Mouse (Mus musculus) midbrain, embryonic 14.5 days (tissue): Measurements from ENCODE around the gene Btf3. TPM values are rescaled to one million over a fixed set of nuclear protein-coding genes. Genes with fewer than 3 reads are reported as not detected.

Experiments
- ATAC-seq: fragments of 200-750 bp; cut with Nextera tagmentation; 2 replicates; pipeline ENCODE4 v1.8.0; 2017; ENCODE audit warnings: moderate number of reproducible peaks, moderate library complexity; ENCODE audit not compliant: low FRiP score, low TSS enrichment
- DNase-seq: peaks from one replicate; pipeline ENCODE4 v3.0.0-alpha.2; 2015
- H3K27ac ChIP-seq: fragments of 300-500 bp; sonication (generic); replicated peaks from 2 replicates; pipeline ENCODE4 v1.5.1; 2014; ENCODE audit warnings: mild to moderate bottlenecking, low read depth, low read length, moderate library complexity
- H3K27me3 ChIP-seq: fragments of 300-500 bp; sonication (generic); 2 replicates; pipeline ENCODE4 v1.6.1; 2014; ENCODE audit warnings: low read length, control low read depth, mixed read lengths; ENCODE audit not compliant: control insufficient read depth, insufficient read depth
- H3K36me3 ChIP-seq: fragments of 300-500 bp; sonication (generic); 2 replicates; pipeline ENCODE4 v1.6.1; 2014; ENCODE audit warnings: low read length, control low read depth; ENCODE audit not compliant: control insufficient read depth, insufficient read depth
- H3K4me1 ChIP-seq: fragments of 300-500 bp; sonication (generic); 2 replicates; pipeline ENCODE4 v1.6.1; 2014; ENCODE audit warnings: mild to moderate bottlenecking, antibody characterized with exemption, low read length, control low read depth; ENCODE audit not compliant: control insufficient read depth, insufficient read depth
- H3K4me2 ChIP-seq: fragments of 300-500 bp; sonication (generic); 2 replicates; pipeline ENCODE4 v1.6.1; 2014; ENCODE audit warnings: mild to moderate bottlenecking, low read length, moderate library complexity
- H3K4me3 ChIP-seq: fragments of 300-500 bp; sonication (generic); replicated peaks from 2 replicates; pipeline ENCODE4 v1.5.1; 2014; ENCODE audit warnings: low read depth, low read length
- H3K9ac ChIP-seq: fragments of 300-500 bp; sonication (generic); replicated peaks from 2 replicates; pipeline ENCODE4 v1.6.1; 2014; ENCODE audit warnings: mild to moderate bottlenecking, low read length, moderate library complexity
- H3K9me3 ChIP-seq: fragments of 300-500 bp; sonication (generic); 2 replicates; pipeline ENCODE4 v1.6.1; 2016; ENCODE audit warnings: low read length, control low read depth, mixed read lengths; ENCODE audit not compliant: control insufficient read depth
- WGBS: fragments of 180-500 bp; shearing (Covaris S2); extraction: QIAGEN DNeasy Blood & Tissue Kit; methylation state at CpG from one replicate; pipeline ENCODE4 v1.1.7; 2014; 5-methylcytosine and 5-hydroxymethylcytosine counted together
- polyA plus RNA-seq: library from polyadenylated mRNA; unstranded; fragments of >200 nt; fragmentation: Nextera tagmentation; extraction: Ambion mirVana; gene quantifications from 2 replicates; pipeline ENCODE4 v1.2.1, GENCODE M21; 2014

Gene Btf3
- polyA plus RNA-seq, 1 experiment from 2014 or later, result 568 TPM

GRCm38 (mm10) chr13:98316140-98316479, 696 bp downstream of the Btf3 start:
- DNase-seq (no peak), ATAC-seq (no peak; the same call in 1 of the 2 replicates)
- Histone ChIP-seq H3K27me3 (no peaks in the 10 kb centered on the region), H3K4me1 (peaks cover 13% of the 10 kb centered on the region), H3K9ac (peak overlapping the region; percentile 94), H3K27ac (peak overlapping the region; percentile 90), H3K4me2 (peak overlapping the region; percentile 77), H3K9me3 (no peaks in the 10 kb centered on the region), H3K36me3 (peaks cover 30% of the 10 kb centered on the region), H3K4me3 (peak overlapping the region; percentile 100)
- 1% methylated on average over 17 of the region's 17 CpGs for WGBS

- Histone ChIP-seq H3K4me2 (peak overlapping the region; percentile 77), H3K4me3 (peak overlapping the region; percentile 100), H3K9me3 (no peaks in the 10 kb centered on the region), H3K9ac (no peak overlapping the region), H3K4me1 (peaks cover 13% of the 10 kb centered on the region), H3K27ac (no peak overlapping the region), H3K36me3 (peaks cover 40% of the 10 kb centered on the region), H3K27me3 (no peaks in the 10 kb centered on the region)
- ATAC-seq (no peak), DNase-seq (no peak)
- 85% methylated on average over 4 of the region's 4 CpGs for WGBS
These were observed 1.7 kb downstream of the Btf3 start for GRCm38 (mm10) chr13:98315124-98315523.

GRCm38 (mm10) chr13:98313631-98314030, 3.2 kb downstream of the Btf3 start:
- Histone ChIP-seq H3K27me3 (no peaks in the 10 kb centered on the region), H3K36me3 (peaks cover 53% of the 10 kb centered on the region), H3K9ac (no peak overlapping the region), H3K4me1 (peaks cover 13% of the 10 kb centered on the region), H3K4me3 (no peak overlapping the region), H3K27ac (no peak overlapping the region), H3K9me3 (no peaks in the 10 kb centered on the region), H3K4me2 (no peak overlapping the region)
- DNase-seq (no peak), ATAC-seq (no peak)
- WGBS, result 87% methylated on average over 7 of the region's 7 CpGs

- WGBS, result 98% methylated on average over 5 of the region's 5 CpGs
- H3K36me3 ChIP-seq, result peaks cover 64% of the 10 kb centered on the region
These were observed 5.2 kb downstream of the Btf3 start for GRCm38 (mm10) chr13:98311597-98311996.

GRCm38 (mm10) chr13:98308724-98309123, 8.1 kb downstream of the Btf3 start:
- no peak overlapping the region for H3K4me2 ChIP-seq
- H3K27ac ChIP-seq, result no peak overlapping the region
- no peak overlapping the region for H3K4me3 ChIP-seq
- H3K4me1 ChIP-seq, result peaks cover 5% of the 10 kb centered on the region; the same call in 1 of the 2 replicates
- H3K9ac ChIP-seq, result no peak overlapping the region
- 85% methylated on average over 4 of the region's 4 CpGs for WGBS
- no peaks in the 10 kb centered on the region for H3K9me3 ChIP-seq
- H3K27me3 ChIP-seq, result no peaks in the 10 kb centered on the region
- DNase-seq (no peak), ATAC-seq (no peak)
- H3K36me3 ChIP-seq, result peaks cover 59% of the 10 kb centered on the region

More at GRCm38 (mm10) chr13:98311597-98311996, 5.2 kb downstream of the Btf3 start:
- Histone ChIP-seq H3K27ac (no peak overlapping the region), H3K9ac (no peak overlapping the region), H3K27me3 (no peaks in the 10 kb centered on the region), H3K9me3 (no peaks in the 10 kb centered on the region), H3K4me3 (no peak overlapping the region), H3K4me1 (peaks cover 13% of the 10 kb centered on the region), H3K4me2 (no peak overlapping the region)
- DNase-seq (no peak), ATAC-seq (no peak)

- H3K27me3 ChIP-seq, result no peaks in the 10 kb centered on the region
- H3K4me2 ChIP-seq, result no peak overlapping the region
- no peak overlapping the region for H3K9ac ChIP-seq
- H3K36me3 ChIP-seq, result peaks cover 52% of the 10 kb centered on the region
- H3K27ac ChIP-seq, result no peak overlapping the region
- no peak overlapping the region for H3K4me3 ChIP-seq
- WGBS, result 87% methylated on average over 5 of the region's 5 CpGs
- DNase-seq (no peak), ATAC-seq (no peak)
- H3K4me1 ChIP-seq, result peaks cover 5% of the 10 kb centered on the region; the same call in 1 of the 2 replicates
- no peaks in the 10 kb centered on the region for H3K9me3 ChIP-seq
These were observed 8.8 kb downstream of the Btf3 start for GRCm38 (mm10) chr13:98308004-98308403.

GRCm38 (mm10) chr13:98306852-98307475, 9.8 kb downstream of the Btf3 start:
- peaks cover 5% of the 10 kb centered on the region; the same call in 1 of the 2 replicates for H3K4me1 ChIP-seq
- no peak for ATAC-seq

GRCm38 (mm10) chr13:98306393-98306792, 10.4 kb downstream of the Btf3 start:
- ATAC-seq (no peak), DNase-seq (peak; percentile 60)
- 26% methylated on average over 5 of the region's 5 CpGs for WGBS
- H3K36me3 ChIP-seq, result peaks cover 36% of the 10 kb centered on the region
- no peaks in the 10 kb centered on the region for H3K27me3 ChIP-seq
- H3K4me2 ChIP-seq, result 0 out of 2 replicates have a peak overlapping the region, but pooled peaks have one; percentile 3
- H3K4me1 ChIP-seq, result peaks cover 5% of the 10 kb centered on the region; the same call in 1 of the 2 replicates
- peak overlapping the region; percentile 70 for H3K27ac ChIP-seq
- no peaks in the 10 kb centered on the region for H3K9me3 ChIP-seq
- peak overlapping the region; percentile 29; the same call in 1 of the 2 replicates for H3K9ac ChIP-seq
- no peak overlapping the region for H3K4me3 ChIP-seq

More at GRCm38 (mm10) chr13:98306852-98307475, 9.8 kb downstream of the Btf3 start:
- Histone ChIP-seq H3K36me3 (peaks cover 42% of the 10 kb centered on the region), H3K27ac (peak overlapping the region; percentile 70), H3K9me3 (no peaks in the 10 kb centered on the region), H3K4me3 (no peak overlapping the region), H3K27me3 (no peaks in the 10 kb centered on the region), H3K4me2 (no peak overlapping the region), H3K9ac (0 out of 2 replicates have a peak overlapping the region, but pooled peaks have one; percentile 4)
- WGBS, result 59% methylated on average over 14 of the region's 14 CpGs
- peak; percentile 32 for DNase-seq

GRCm38 (mm10) chr13:98305257-98305656, 11.5 kb downstream of the Btf3 start:
- Histone ChIP-seq H3K4me1 (peaks cover 5% of the 10 kb centered on the region; the same call in 1 of the 2 replicates), H3K4me3 (no peak overlapping the region), H3K9me3 (no peaks in the 10 kb centered on the region), H3K27ac (no peak overlapping the region), H3K4me2 (no peak overlapping the region), H3K27me3 (no peaks in the 10 kb centered on the region), H3K9ac (no peak overlapping the region), H3K36me3 (peaks cover 25% of the 10 kb centered on the region)
- no peak for DNase-seq
- WGBS, result 84% methylated on average over 9 of the region's 9 CpGs
- no peak for ATAC-seq
